Mouse (Mus musculus) spleen, postnatal 4 days (tissue): ENCODE measurements around the gene Grin2d.

Source experiments
- DNase-seq, 2 experiments: peaks; one replicate each; pipeline ENCODE4 v3.0.0; 2022; ENCODE audit warnings: low spot score in 2 of 2

Grin2d gene

DNA sequence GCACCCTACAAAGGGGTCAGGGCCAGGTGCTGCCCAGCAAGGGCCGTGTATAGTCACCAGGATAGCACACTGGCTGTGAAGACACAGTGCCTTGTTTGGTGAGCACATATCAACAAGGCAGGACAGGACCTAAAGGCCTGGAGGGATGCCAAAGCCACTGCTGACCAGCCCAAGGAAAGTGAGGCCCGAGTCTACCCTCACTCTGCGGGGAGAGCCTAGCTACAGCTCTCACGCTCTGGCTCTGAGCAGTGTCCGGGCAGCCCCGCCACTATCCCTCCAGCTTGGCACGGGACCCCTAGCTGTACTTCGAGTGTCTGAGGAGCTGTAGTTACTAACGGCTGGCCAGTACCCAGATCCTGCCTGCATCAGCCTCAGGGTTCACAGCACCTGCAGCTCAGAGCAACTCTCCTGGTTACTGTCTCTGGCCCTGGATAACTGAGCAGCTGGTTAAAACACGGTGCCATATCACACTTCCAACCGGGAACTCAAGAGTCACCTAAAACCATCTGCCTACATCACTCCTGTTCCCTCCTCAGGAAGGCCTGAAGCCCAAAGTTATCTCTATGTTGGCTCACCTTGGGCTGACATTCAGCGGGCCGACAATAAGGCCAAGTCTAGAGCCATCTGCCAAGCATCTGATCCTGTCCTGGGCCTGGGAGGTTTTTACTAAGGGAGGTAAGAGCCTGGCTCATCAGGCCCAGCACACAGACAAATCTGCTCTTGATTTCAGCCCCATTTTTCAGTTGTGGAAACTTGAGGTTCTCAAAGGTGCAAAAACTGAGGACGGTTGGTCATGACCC, 68.7 kb downstream of the Grin2d start:
- no peak for DNase-seq

DNA sequence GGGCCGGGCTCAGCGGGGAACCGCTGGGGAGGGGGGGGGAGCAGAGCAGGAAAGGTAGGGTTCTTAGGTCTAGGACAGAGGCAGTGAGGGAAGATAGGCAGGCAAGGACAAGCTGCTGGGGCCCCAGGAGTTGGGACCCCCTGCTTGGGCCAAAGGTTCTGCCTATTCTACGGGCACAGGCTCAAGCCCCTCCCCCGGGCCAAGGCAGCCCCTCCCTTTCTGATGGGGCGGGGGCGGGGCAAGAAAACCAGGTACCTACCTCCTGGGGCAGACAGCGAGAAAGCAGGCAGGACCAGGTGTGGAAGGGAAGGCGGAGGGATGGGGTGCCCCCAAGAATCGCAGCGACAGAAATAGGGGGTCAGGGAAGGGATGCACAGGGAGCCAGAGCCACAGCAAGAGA, 69.7 kb downstream of the Grin2d start:
- no peak for DNase-seq

DNA sequence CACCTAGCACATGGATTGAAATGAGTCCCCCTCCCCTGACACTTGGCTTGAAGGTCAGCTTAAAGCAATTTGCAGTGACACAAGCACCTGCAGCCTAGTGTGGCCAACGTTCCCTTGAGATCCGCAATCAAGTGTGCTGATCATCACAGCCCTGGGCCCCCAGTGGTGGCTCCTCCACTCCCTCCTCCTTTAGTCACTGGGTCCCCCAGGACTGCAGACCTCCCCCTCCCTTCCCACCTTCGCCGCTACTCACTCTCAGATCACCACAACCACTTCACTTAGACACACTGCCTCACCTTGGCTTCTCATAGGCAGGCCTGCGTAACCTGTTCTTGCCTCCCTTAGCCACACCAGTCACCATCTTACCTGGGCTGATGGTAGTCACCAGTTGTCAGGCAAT, 72.2 kb downstream of the Grin2d start:
- no peak for DNase-seq

DNA sequence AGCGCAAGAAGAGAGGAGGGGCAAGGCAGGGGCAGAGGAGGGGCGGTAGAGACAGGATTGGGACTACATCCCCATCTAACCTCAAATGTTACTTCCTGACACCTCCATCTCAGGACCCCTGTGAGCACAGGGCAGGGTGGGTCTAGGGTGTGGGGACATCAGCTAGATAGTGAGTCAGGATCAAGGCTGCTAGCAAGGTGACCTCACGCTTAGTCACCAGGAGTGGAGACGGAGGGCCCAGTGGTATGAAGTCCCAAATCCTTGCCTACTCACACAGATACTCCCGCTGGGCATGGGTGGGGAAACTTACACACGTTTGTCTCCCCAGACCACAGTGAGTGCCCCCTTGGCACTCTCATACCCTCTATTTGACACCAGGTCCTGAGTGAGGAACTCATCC, 75.6 kb downstream of the Grin2d start:
- no peak for DNase-seq

DNA sequence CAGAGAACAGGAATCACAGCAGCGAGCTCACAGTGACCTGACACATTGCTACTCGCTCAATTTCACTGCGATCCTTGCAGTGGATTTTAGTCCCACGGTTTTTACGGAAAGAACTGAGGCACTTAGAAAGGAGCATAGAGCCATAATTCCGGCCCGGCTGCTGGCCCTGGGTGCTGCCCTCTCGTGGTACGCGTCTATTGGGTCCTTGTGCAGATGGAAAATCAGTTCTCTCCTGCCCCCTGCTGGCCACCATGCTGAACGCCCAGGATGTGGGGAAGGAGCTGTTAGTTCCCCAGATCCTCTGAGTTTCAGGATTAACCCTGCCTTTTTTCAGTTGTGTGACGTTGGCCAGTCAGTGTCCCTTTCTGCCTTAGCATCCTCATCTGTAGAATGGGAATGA, 76.8 kb downstream of the Grin2d start:
- DNase-seq, result peak; percentile 89 to 97

DNA sequence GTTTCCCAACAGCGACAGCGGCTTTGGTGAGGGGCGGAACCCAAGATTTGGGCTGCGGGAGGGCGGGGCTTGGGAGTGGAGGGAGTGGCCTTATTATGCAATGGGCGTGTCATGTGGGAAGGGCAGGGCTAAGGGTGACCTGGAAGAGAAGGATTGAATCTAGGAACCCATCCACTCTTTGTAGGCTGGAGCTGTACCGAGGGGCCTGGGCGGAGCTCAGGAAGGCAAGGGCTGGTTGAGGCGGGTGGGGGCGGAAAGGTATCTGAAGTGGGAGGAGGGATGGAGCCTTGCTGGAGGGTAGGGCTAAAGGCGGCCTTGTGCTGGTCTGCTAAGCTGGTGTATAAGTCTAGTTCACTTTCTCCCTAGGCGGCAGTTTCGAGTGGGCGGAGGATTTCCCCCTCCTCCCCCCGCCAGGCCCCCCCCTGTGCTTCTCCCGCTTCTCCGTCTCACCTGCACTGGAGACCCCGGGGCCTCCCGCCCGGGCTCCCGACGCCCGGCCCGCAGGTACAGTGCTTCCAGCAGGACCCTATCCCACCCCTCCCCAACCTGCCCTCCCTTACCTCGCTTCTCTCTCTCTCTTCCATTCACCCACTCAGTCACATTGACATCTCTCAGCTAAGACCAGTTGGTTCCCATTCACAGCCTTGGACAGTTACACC, 77.5 kb downstream of the Grin2d start:
- DNase-seq, result peak in 1 of 2 experiments; percentile 62

DNA sequence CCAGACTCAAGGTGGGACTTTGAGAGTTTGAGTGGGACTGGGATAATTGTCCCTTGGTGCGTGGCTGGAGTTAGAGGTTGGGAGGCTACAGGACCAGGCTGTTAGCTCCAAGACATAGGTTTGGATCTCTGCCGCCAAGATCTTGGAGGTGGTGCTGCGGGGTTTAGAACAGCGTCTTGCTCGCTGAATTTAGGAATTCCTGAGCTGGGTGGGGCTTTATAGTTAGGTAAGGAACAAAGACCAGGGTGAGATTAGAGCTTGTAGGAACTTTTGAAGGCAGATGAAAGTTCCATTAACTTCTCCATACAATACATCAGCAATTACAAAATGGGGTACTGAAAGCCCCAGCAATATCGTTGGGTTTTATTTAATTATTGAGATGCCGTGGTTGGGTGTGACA, 78.2 kb downstream of the Grin2d start:
- no peak for DNase-seq

DNA sequence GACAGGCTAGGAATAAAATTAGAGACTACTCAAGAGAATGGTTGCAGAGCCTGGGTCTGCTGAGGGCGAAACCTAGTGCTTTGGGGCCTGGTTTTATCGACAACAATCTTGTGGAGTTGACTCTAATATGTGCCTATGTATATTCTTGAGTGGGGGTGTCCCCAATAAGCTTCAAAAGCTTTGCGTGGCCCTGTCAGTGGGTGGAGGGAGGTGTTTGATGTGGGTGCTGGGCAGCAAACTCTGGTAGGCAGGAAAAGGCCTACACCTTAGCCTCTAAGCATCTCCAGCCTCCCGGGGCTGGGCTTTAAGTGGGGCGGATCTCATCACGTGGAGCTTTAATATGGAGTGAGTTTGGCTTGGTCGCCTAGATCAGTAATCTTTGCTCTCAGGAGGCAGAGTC, 79.2 kb downstream of the Grin2d start:
- no peak for DNase-seq

DNA sequence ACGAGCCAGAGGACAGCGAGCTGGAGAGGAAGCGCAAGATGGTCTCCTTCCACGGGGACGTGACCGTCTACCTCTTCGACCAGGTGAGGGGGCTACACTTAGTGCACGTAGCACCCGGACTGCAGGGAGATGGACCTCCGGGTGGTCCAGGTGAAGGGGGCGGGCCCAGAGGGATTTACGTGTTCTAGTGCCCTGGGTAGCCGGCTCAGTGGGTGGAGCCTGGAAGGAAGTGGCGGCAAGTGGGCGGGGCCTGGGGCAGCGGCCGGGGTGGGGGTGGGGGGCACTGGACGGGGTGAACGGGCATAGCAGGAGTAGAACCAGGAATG, 79.7 kb downstream of the Grin2d start:
- DNase-seq, result no peak

DNA sequence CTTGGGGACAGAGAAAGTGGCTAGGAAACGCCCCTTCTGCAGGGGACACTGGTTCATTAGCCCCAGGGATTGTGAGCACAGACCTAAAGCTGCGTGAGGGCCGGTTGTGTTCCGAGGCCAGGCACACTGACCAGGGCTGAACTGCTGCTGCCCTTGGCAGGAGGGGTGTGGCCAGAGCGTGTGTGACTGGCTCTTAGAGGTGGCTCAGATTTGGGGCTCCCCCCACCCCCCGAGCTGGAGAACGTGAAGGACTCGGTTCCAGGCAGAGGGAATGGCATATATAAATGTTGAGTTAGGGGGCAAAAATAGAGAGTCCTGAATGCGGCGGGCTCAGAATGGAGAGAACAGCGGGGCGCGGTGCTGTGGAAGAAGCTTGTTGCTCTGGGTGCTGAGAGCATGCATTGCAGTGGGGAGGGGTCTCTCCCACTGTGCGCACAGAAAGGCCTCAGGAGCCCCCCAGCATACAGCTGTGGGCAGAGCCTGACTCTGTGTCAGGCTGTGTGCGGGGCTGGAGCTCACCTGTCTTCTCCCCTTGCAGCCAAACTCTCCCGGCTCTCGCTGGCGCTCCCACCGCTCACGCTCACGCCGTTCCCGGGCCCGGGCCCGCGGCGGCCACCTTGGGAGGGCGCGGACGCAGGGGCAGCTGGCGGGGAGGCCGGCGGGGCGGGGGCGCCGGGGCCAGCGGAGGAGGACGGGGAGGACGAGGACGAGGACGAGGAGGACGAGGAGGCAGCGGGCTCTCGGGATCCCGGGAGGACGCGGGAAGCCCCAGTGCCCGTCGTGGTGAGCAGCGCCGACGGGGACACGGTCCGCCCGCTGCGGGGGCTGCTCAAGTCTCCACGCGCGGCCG, 80.3 kb downstream of the Grin2d start:
- no peak for DNase-seq

DNA sequence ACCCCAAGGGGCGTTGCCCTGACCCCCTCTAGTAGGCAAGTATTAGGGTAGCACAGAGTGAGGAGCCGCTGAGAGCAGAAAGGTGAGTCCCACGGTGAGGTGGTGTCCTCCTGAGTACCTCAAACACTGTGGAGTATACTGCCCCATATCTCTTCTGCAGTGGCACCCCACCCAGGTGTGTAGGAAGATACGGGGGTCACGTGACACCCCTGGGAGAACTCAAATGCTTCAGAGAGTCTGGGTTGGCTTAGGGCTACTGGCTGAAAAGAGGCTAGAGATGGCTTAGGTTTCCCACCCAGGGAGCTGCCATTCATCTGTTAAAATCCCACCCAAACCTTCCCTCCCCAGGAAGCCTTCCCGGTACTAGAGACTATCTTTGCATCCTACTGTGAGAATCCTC, 81.2 kb downstream of the Grin2d start:
- peak in 1 of 2 experiments; percentile 65 for DNase-seq

DNA sequence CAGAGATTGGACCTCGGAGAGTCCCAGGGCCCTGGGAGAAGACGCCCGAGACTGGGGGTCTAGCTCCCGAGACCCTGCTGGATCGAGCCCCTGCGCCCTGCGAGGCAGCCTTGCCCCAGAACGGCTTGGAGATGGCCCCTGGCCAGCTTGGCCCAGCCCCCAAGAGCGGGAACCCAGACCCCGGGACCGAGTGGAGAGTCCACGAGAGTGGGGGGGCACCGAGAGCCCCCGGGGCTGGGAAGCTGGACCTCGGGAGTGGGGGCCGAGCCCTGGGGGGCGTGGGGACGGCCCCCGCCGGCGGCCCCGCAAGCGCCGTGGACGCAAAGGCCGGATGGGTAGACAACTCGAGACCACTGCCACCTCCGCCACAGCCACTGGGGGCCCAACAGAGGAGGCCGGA, 83.2 kb downstream of the Grin2d start:
- DNase-seq, result no peak

DNA sequence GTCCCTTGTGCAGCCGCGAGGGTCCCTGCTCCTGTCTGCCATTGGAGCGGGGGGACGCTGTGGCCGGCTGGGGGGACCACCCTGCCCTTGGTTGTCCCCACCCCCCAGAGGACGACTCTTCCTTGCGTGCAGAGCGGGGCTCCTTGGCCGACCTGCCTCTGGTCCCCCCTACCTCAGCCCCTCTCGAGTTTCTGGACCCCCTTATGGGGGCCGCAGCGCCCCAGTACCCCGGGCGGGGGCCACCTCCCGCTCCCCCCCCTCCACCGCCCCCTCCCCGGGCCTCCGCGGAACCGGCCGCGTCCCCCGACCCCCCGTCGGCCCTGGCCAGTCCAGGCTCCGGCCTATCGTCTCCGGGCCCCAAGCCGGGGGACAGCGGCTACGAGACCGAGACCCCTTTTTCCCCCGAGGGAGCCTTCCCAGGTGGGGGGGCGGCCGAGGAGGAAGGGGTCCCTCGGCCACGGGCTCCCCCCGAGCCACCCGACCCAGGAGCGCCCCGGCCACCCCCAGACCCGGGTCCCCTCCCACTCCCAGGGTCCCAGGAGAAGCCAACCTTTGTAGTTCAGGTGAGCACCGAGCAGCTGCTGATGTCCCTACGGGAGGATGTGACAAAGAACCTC, 84.1 kb downstream of the Grin2d start:
- no peak for DNase-seq

DNA sequence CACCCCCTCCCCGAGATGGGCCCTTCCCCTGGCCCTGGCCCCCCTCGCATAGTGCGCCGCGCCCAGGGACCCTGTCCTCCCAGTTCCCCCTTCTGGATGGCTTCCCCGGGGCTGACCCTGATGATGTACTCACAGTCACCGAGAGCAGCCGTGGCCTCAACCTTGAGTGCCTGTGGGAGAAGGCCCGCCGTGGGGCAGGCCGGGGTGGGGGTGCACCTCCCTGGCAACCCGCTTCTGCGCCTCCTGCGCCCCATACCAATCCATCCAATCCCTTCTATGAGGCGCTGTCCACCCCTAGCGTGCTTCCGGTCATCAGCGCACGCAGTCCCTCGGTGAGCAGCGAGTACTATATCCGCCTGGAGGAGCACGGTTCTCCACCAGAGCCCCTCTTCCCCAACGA, 84.9 kb downstream of the Grin2d start:
- DNase-seq, result no peak

DNA sequence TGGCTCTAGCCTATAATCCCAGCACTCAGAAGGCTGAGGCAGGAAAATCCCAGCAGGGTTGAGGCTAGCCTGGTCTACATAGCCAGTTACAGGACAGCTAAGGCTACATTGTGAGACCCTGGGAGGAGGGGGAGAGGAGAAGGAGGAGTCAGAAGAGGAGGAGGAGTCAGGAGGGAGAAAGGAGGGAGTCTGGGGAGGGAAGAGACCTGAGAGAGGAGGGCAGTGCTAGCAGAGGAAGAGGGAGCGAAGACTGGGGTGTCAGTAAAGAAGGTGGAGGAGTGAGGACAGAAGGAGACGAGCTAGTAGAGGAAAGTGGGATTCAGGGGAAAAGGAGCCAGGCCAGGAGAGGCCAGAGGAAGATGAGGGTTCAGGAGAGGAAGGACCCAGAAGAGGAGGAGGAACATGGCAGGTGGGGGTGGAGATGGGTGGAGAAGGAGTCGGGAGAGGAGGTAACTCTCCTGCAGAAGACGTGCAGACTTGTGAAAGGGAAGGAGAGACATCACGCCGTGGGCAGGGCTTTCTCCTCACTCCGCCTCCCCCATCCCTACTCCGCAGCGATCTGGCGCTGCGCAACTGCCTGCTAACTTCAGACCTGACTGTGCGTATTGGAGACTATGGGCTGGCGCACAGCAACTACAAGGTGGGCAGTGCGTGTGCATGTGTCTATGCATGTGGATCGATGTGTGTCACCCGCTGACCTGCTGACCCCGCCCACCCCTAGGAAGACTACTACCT, 86.3 kb downstream of the Grin2d start:
- DNase-seq, result no peak

DNA sequence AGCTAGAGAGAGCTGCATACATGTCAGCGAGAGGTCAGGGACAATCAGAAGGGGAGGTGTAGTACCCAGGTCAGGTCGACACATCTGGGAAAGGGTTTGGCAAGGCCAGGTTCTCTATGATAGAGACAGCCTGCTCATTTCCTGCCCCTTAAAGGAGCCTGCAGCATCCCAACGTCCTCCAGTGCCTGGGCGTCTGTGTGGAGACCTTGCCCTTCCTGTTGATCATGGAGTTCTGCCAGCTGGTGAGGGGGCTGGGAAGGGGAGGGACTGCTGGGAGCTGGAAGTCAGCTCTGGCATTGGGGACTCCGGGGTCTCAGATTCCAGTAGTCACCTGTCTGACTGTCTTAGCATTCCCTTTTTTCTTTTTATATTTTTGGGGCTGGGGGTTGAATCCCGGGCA, 87.5 kb downstream of the Grin2d start:
- no peak for DNase-seq

DNA sequence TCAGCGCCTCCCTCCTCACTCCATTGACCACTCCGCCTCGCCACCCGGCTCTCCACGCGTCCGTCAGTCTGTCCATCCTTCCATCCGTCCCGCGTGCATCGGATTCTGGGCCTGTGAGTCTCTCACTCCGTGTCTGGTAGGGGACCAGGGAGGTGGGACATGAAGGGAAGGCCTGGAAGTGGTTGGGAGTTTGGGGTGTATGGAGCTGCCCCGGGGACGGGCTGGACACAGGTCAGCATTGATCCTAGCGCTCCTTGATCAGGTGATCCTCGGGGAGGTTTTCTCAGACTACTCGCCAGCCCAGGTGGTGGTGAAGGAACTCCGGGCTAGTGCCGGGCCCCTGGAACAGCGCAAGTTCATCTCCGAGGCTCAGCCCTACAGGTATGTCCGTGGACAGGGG, 90.5 kb downstream of the Grin2d start:
- DNase-seq, result no peak

DNA sequence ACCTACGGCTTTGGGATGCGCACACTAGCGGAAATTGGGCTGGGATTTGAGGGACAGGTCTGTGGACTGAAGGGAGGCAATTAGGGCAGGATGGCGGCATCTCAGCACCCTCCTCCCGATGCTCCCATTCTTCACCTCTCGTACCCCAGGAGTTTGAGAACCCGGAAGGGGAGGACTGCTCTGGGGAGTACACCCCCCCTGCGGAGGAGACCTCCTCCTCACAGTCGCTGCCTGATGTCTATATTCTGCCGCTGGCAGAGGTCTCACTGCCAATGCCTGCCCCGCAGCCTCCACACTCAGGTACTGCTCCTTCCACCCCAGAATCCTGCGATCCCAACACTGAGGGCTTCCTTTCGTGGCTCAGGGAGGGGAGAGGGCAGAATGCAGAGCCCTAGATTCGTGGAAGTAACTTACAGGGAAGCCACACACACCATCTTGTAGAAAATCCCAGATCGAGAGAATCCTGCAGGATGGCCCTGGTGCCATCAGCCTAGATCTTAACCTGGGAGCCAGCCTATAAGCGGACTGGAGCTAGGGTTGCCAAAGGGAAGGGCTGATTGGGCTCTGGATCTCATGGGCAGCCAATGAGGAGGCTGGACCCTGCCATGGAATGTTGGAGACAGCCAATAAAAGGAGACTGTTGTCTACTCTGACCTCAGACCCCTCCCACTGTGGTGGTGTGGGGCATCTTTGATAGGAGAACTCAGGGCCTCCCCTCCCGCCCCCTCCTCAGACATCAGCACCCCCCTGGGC, 91.3 kb downstream of the Grin2d start:
- no peak for DNase-seq

DNA sequence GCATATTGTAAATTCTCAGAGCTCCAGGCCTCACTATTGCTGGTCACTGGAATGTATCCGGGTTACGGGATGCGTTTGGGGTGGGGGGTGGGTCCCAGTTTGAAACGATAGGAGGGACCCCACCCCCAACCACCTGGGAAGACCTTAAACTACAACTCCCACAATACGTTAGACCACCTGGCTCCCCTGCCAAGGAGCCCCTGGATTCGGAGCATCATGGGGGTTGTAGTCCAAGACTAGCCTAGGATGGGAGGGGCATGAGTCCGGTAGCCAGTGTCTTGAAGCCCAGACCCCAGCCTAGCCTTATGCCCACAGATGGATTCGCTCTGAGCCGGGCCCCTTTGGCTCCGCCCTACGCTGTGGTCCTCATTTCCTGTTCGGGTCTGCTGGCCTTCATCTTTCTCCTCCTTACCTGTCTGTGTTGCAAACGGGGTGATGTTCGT, 92.0 kb downstream of the Grin2d start:
- DNase-seq, result no peak

DNA sequence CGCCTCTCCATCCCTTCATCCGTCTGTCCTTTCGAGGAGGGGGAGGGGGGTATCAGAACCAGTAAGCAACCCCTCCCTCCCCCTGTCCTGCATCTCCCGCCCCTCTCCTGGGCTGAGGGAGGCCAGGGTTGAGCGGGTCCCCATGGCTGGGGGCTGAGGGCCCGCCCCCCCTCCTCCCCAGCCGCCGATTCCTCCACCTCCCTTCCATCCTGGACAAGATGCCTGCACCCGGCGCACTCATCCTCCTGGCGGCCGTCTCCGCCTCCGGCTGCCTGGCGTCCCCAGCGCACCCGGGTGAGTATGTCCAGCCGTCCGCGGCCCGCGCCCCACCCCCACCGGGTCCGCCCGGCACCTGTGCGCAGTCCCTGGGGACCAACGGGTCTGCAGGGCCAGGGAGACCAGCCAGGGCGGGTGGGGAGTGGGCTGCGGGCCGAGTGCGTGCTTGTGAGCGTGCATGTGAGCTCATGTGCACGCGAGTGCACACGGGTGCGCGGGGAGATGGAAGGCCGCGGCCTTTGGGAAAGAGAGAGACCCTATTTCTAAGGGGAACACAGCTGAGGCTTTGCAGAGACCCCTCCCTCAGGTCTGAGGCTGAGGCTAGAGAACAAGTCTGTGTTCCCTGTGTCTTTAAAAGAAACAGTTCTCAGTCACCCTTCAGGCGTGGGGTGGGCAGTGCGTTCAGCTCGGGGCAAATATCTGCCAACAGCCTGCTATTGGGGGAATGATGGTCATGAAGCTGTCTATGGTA, 92.6 kb downstream of the Grin2d start:
- DNase-seq, result no peak
